Mouse (Mus musculus) hindbrain, embryonic 15.5 days (tissue): ENCODE measurements around the gene Ngb. TPM values are rescaled to one million over a fixed set of nuclear protein-coding genes. Genes with fewer than 3 reads are reported as not detected.

Experiments
- polyA plus RNA-seq: library from polyadenylated mRNA; unstranded; fragments of >200 nt; fragmentation: Nextera tagmentation; extraction: Ambion mirVana; gene quantifications from 2 replicates; pipeline ENCODE4 v1.2.1, GENCODE M21; 2015

Ngb gene
- polyA plus RNA-seq, 1 experiment from 2014 or later, result 4.9 TPM

Other genes with a start within 250 kb of the Ngb start
- 72.9 and 87.3 TPM in 2 replicates for gene Irf2bpl, start 217.7 kb downstream of the Ngb start, polyA plus RNA-seq
- 45.1 and 46.1 TPM in 2 replicates for gene Cipc, start 155.5 kb downstream of the Ngb start, polyA plus RNA-seq
- gene Zdhhc22, start 112.1 kb downstream of the Ngb start, polyA plus RNA-seq, result 21.8 and 22.0 TPM in 2 replicates
- 10.3 and 11.1 TPM in 2 replicates for gene Tmem63c, start 81.2 kb downstream of the Ngb start, polyA plus RNA-seq
- gene Gstz1, start 44.6 kb upstream of the Ngb start, polyA plus RNA-seq, result 29.3 and 30.0 TPM in 2 replicates
- 14.7 and 14.8 TPM in 2 replicates for gene Pomt2, start 45.4 kb upstream of the Ngb start, polyA plus RNA-seq
- gene Samd15, start 97.2 kb upstream of the Ngb start, polyA plus RNA-seq, result 2.0 and 2.4 TPM in 2 replicates
- gene Tmed8, start 97.9 kb upstream of the Ngb start, polyA plus RNA-seq, result 5.2 and 5.7 TPM in 2 replicates
- 1.1 and 1.2 TPM in 2 replicates for gene Noxred1, start 136.2 kb upstream of the Ngb start, polyA plus RNA-seq
- 52.2 and 55.2 TPM in 2 replicates for gene Vipas39, start 163.7 kb upstream of the Ngb start, polyA plus RNA-seq
- 208 and 221 TPM in 2 replicates for gene Ahsa1, start 163.9 kb upstream of the Ngb start, polyA plus RNA-seq
- 1.7 and 1.9 TPM in 2 replicates for gene Ism2, start 197.2 kb upstream of the Ngb start, polyA plus RNA-seq